Mouse (Mus musculus) naive thymus-derived CD4-positive, alpha-beta T cell, adult 2 months (primary cell): ENCODE data around the gene Lect2.

Experiments
- DNase-seq: peaks from one replicate; pipeline ENCODE4 v3.0.0-alpha.2; 2011; ENCODE audit warnings: low read depth

Gene Lect2

GRCm38 (mm10) chr13:56548401-56548800 is at the start of gene Lect2:
Gene Lect2 (minus strand): TSS chr13:56548502.
- DNase-seq, result no peak

DNA sequence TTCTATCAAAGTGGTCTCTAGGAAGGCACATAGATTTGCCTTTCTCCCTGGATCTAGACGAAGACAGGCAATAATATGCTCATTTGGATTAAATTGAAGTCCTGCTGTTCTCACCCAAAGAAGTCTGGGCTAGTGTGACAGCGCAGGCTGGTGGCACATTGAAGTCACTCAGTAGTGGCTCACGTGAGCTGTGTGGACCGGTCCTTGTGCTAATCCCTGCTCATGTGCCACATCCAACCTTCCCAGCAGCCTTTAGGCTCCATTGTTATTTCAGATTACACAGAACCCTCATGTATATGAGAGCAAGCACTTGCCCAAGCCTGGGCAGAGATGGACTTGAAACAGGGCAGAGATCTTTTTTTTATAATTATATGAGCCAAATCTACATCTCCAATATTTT is 49.0 kb upstream of the Lect2 start:
- no peak for DNase-seq

GRCm38 (mm10) chr13:56595246-56595645 is 46.9 kb upstream of the Lect2 start:
- no peak for DNase-seq

DNA sequence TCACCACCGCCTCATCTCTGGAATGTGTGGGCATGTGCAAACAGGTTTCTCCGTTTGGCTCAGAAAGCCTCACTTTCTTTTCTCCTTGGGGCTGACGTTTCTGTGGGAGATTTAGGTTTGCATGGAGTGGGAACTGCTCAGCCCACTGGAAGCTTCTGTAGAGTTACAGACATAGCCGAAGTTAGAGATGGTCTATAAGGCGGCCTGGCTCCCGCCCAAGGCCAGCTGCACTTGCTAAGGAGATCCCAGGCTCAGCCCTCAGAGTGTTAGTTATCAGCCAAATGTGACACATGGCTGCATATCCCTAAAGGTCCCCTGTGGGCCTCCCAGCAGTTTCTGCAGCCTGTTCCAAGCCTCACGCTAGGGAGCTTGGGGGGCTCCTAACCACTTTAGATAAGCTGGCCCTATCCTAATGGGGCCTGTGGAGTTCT is 45.7 kb upstream of the Lect2 start:
- DNase-seq, result no peak

GRCm38 (mm10) chr13:56593196-56593595 is 44.9 kb upstream of the Lect2 start:
- DNase-seq, result no peak

GRCm38 (mm10) chr13:56591939-56592338 is 43.6 kb upstream of the Lect2 start:
- DNase-seq, result no peak

DNA sequence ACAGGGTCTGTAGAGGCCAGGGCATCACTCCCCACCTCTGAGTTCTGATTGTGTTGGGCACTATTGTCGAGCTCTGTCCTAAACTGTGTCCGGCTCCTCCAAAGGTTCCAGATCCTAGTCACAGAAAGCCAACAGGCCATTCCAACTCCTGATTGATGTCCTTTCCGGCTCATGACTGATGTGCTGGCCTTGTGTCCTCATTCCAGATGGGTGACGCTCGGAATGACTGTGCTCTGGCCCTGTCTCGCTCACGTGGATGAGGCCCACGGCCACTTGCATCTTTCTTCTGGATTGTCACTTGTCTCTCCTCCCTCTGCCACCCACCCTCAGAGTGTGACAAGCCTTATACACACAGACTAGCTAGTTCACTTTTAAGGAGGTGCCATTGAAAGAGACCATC is 42.9 kb upstream of the Lect2 start:
- no peak for DNase-seq

DNA sequence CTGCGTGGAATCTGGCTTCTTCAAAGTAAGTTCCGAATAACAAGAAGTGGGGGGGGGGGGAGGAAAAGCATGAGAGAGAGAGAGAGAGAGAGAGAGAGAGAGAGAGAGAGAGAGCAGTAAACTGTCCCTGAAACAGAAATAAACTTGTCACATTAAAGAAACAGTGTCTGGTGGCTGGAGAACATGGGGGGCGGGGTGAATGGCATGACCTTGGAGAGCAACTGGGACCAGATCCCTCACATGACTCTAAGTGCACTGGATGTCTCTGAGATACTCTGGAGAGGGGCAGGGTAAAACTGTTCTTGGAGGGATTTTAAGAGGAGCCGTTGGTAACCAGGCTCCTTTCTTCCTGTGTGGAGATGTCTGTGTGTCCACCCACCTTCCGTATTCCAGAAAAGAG is 41.9 kb upstream of the Lect2 start:
- no peak for DNase-seq

GRCm38 (mm10) chr13:56588454-56589117 is 40.3 kb upstream of the Lect2 start:
- no peak for DNase-seq

- no peak for DNase-seq
Observed at GRCm38 (mm10) chr13:56586046-56586445, 37.7 kb upstream of the Lect2 start.

DNA sequence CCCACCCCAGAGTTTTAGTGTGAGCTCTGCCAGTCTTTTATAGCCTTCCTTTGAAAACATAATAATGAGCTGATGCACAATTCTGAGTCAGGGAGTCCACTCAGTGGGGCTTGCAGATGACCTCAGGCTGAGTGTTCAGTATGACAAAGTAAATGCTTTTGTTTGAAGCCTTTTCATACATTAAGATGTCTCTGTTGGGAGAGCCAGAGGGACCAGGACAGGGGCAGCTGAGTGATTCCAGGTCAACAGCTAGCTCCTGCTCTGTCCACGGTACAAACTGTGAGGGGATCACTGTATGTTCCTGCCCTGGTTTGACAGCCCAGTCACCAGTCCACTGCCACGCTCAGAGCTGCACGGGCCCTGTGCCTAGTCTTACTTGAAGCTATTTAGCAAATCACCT is 34.4 kb upstream of the Lect2 start:
- DNase-seq, result no peak

GRCm38 (mm10) chr13:56581961-56582434 is 33.7 kb upstream of the Lect2 start:
- DNase-seq, result no peak

- no peak for DNase-seq
Observed at GRCm38 (mm10) chr13:56581512-56581911, 33.2 kb upstream of the Lect2 start.

- no peak for DNase-seq
Observed at GRCm38 (mm10) chr13:56580450-56580849, 32.1 kb upstream of the Lect2 start.

DNA sequence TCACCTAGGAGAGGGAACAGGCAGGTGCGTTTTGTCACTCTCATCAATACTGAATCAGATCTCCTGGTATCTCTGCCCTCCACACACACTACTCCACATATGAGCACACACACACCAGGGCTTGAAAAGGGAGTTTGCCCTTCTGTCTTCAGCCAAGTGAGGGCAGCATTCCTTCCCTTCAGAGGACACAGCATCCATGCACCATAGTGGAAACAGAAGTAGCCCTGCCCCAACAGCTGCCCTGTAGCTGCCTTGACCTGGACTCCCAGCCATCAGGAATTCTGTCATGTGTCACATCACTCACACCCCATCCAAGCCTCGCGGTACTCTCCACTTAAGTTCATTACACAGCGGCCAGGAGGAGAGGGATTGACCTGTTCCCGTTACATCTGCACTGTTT is 29.8 kb upstream of the Lect2 start:
- no peak for DNase-seq

GRCm38 (mm10) chr13:56575701-56576321 is 27.5 kb upstream of the Lect2 start:
- peak; percentile 65 for DNase-seq

DNA sequence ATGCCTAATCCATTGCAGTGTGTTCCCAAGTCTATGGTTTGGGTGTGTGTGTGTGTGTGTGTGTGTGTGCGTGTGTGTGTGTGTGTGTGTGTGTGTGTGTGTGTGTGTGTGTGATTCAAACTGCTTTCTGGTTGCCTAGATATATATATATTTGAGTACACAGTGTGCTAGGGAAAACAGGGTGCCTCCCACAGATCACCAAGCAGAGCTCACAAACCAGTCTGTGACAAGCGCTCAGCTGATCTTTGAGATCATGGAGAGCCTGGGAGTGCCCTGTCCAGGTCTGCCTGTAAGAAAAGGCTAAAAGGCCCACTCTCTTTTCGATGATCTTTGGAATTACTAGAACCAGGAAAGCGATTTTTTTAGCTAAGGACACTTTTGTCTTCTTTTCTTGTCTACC is 26.8 kb upstream of the Lect2 start:
- no peak for DNase-seq

- no peak for DNase-seq
Observed at GRCm38 (mm10) chr13:56571645-56572044, 23.3 kb upstream of the Lect2 start.

DNA sequence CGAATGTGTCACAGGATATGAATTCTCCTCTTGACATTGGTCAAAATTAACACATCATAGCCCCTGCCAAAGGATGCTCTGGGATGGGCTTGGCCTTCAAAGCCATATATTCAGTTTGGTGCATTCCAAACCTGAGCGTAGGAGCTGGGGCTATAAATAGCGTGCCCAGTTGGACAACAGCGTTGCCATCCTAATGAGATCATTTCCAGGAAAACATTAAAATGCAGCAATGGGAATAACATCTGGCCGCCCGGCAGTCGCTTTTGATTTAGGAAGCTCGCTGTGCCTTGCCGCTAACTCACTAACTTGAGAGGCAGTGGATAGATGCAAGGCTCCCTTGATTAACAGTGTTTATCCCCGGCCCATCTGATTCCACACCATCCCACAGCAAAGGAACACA is 18.0 kb upstream of the Lect2 start:
- no peak for DNase-seq

- DNase-seq, result peak; percentile 28
Observed at GRCm38 (mm10) chr13:56563075-56563474, 14.8 kb upstream of the Lect2 start.

DNA sequence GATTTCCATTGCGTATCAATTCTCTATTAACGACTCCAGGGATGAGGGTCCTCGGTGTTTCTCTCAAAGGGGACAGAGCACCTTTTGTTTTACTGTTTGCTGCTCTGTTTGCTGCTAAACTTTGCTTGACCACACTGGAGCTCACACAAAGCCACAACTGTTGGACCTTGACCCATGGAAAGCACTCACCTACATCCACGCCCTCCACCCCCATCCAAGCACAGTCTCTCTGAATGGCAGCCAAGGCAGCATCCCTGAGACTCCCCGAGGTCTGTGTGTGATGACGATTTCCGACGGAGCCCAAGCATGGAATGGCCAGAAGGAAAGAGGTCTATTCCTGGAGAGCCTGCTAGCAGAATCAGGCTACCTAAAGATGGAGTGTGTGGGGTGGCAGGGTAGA is 12.8 kb upstream of the Lect2 start:
- no peak for DNase-seq

GRCm38 (mm10) chr13:56559841-56560370 is 11.6 kb upstream of the Lect2 start:
- no peak for DNase-seq

DNA sequence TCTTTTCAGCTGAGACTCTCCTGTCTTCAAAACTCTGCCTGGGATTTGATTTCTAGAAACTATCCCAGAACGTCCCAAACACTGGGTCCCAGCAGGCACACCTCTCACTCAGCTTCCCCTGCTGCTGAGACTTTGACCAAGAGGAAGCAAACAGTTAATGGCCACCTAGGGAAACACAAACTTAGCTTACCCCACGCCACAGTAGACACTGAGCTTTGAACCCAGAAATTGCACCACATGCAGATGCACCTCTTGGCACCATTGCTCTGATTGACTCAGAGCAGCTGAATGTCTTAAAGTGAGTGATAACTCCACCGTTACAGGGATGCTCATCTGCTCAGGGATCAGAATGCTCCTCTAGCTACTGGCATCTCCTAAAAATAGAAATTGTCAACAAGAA is 10.5 kb upstream of the Lect2 start:
- DNase-seq, result no peak

- no peak for DNase-seq
Observed at GRCm38 (mm10) chr13:56556701-56557100, 8.4 kb upstream of the Lect2 start.
